Mouse (Mus musculus) bone marrow macrophage, adult 2 months (primary cell): ENCODE data around the gene Acads.

Experiments used
- CTCF ChIP-seq: IDR thresholded peaks from 2 replicates; pipeline ENCODE4 v1.5.1; 2012; ENCODE audit warnings: low read depth, mild to moderate bottlenecking, low read length, moderate library complexity
- POLR2A ChIP-seq: IDR thresholded peaks from 2 replicates; pipeline ENCODE4 v1.6.1; 2012; ENCODE audit warnings: mild to moderate bottlenecking, low read depth, low read length, borderline replicate concordance

DNA sequence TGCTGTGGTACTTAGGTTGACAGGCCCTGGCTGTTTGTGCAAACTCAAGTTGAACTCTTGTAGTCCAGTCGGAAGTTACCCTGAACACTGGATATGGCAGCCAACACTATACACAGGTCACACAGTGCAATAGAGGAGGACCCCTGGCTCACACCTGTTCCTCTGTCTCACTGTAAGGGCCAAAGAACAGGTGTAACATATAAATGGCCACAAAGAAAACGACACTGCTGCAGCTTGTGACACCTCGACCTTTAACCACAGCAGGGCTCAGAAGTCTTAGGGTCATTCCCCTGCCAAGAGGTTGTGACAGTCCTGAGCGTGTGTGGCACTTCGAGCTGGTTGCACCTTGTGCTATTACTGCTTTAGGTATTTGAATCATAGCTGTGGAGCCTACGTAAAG lies 18.7 kb downstream of the Acads start:
- no peak for TF ChIP-seq CTCF
- no peak for TF ChIP-seq POLR2A
